Mouse (Mus musculus) ovary, postnatal 14 days (tissue): ENCODE measurements around the gene Gss.

Source experiments
- DNase-seq: peaks from one replicate; pipeline ENCODE4 v3.0.0; 2022; ENCODE audit warnings: low spot score

Gss gene

GRCm38 (mm10) chr2:155592137-155592853 is at the start of gene Gss:
Gss (minus strand) TSS chr2:155592810.
- peak; percentile 100 for DNase-seq

DNA sequence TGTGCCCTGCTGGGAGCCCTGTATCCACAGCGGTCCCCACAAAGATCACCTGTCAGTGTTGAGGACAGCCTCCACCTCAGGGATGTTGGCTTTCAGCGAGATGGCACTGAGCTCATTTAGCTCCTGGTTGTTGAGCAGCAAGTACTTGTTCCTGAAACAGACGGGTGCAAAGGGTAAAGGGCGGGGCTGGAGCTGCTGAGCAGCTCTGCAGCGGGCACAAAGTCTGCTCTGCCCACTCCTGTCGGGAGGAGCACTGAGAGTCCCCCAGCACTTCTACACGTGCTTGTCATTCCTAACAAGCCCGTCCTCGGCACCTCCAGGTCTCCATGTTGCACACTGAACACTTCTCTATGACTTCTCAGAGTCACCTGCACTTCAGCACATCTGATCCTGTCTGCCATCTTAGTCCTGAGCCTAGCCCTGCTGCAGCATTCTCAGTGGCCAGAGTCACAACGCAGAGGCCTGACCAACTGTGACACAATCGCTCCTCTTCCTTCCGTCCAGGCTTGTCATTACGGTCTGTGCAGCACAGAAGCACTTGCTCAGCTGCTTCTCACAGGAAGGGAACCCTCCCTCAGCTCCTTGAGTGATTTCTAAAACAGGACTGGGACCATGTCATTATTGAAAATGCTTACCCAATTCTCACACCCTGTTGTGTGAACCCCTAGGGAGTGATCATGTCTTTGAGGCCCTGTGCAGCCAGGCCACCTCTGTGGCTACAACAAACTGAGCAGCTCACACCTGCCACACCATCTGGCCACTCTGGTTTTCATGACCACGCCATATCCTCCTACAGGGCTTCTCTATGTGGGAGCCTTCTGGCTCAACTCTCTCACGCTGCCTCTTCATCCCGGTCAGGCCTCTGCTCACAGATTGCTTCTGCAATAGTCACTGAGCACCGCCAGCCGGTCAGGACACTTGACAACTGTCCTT is 49.2 kb upstream of the Gss start:
- no peak for DNase-seq

DNA sequence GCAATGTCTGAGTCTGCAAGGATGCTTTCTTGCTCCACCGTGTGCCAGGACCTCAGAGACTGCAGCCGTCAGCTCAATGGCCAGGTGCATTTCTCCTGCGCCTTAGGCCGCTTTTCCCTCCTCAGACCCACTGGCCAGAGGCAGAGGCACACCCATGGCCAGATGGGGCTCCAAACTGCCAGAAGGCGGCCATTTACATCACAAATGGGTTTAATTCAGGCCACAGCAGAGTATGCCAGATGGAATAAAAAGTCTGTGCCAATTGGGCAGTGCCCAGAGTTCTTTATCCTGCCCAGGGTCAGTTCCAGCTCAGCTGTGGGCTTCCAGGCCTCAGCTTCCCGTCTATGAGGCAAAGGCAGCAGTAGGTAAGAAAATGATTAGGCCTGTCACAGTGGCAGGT is 48.0 kb upstream of the Gss start:
- no peak for DNase-seq

GRCm38 (mm10) chr2:155637411-155637810 is 44.8 kb upstream of the Gss start:
- no peak for DNase-seq

DNA sequence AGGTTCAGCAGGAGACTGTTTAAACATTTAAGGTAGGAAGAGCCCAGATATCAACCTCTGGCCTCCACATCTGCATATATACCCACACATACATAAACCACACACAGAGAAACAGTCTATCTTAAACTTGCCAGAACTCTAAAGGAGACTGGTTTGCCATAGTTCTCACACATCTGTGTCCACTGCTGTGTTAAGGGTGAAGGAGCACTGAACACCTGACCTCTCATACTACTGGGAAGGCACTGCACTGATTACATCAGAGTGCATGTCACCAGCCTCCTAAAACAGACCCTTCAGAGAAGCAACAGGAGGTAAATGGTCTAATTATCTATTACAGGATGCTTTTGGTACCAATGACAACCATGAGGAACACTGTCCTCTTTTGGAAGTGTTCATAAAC is 44.3 kb upstream of the Gss start:
- no peak for DNase-seq

DNA sequence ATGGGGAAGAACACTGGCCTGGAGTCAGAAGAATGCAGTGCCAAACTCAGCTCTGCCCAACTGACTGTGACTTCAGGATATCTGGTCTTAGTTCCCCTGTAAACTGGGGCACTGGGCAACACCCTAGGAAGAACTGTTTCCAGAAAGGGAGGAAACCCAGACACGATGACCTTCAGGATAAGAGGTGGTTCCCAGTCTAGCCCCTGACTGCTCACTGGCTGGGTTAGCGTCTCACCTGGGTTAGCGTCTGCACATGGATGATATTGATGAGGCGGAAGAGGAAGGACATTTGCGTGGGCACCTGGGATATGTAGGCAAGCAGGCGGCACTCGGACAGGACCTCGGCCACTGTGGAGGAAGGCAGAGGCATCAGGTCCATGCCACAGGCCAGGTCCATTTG is 43.4 kb upstream of the Gss start:
- no peak for DNase-seq

DNA sequence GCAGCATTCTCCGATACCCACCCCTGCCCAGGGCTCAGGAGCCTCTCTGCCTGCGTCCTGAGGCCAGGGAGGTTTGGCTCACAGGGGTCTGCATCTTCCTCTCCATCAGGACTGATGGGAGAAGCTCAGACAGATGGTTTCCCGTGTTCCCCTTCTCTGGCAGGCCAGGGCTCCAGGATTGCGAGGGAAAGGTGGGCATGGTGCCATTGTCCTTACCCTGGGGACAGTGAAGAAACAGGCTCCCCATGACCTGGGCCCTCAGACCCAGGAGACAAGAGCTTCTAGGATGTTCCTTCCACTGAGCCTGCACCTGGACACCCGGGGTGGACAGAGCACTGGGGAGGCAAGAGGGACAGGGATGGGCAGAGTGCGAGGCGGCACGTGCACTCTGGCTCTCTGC is 42.0 kb upstream of the Gss start:
- no peak for DNase-seq

GRCm38 (mm10) chr2:155633731-155634130 is 41.1 kb upstream of the Gss start:
- no peak for DNase-seq

- DNase-seq, result no peak
Observed at GRCm38 (mm10) chr2:155633121-155633520, 40.5 kb upstream of the Gss start.

DNA sequence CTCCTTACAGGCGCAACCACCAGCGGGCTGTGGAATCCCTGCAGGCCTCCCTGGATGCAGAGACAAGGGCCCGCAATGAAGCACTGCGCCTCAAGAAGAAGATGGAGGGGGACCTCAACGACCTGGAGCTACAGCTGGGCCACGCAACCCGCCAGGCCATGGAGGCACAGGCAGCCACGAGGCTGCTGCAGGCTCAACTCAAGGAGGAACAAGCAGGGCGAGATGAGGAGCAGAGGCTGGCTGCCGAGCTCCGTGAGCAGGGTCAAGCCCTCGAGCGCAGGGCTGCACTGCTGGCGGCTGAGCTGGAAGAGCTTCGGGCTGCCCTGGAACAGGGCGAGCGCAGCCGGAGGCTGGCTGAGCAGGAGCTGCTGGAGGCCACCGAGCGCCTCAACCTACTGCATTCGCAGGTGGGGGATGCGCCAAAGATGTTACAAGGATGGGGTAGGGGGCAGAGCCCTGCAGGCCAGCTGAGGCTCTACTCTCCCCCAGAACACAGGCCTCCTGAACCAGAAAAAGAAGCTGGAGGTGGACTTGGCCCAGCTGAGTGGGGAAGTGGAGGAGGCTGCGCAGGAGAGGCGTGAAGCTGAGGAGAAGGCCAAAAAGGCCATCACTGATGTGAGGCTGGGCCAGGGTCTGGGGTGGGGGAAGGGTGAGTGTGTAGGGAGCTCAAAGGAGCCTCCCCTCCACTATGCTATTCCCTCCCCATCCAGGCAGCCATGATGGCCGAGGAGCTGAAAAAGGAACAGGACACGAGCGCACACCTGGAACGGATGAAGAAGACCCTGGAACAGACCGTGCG is 39.7 kb upstream of the Gss start:
- DNase-seq, result no peak

DNA sequence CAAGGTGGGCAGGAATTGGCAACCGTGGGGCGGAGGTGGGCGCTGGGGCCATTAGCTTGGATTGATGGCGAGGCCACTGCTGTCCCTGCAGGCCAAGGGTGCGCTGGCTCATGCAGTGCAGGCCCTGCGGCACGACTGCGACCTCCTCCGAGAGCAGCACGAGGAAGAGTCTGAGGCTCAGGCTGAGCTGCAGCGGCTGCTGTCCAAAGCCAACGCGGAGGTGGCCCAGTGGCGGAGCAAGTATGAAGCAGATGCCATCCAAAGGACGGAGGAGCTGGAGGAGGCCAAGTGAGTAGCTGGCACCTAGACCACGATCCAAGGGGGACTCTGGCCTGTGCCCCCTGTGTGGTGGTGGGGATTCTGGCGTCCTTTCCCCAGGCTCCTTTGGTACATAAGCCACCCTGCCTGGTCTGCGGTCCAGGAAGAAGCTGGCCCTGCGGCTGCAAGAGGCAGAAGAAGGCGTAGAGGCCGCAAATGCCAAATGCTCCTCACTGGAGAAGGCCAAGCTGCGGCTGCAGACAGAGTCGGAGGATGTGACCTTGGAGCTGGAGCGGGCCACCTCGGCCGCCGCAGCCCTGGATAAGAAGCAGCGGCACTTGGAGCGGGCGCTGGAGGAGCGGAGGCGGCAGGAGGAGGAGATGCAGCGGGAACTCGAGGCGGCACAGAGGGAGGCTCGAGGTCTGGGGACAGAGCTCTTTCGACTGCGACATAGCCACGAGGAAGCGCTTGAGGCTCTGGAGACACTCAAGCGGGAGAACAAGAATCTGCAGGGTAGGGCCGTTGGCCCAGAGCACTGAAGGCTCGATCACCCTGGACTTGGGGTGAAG is 38.2 kb upstream of the Gss start:
- no peak for DNase-seq

DNA sequence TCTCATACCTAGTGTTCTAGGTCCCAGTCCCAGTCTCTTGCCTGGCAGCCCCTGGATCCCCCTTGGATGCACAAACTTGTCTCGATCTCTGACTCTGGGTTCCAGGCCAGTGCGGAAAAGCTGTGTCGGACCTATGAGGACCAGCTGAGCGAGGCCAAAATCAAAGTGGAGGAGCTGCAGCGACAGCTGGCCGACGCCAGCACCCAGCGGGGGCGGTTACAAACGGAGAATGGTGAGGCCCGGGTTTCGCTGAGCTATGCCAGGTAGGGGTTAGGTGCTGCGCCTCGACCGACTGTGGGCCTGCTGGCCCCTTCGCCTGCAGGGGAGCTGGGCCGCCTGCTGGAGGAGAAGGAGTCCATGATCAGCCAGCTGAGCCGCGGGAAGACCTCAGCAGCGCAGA is 37.5 kb upstream of the Gss start:
- DNase-seq, result no peak

- no peak for DNase-seq
Observed at GRCm38 (mm10) chr2:155629231-155629661, 36.6 kb upstream of the Gss start.

DNA sequence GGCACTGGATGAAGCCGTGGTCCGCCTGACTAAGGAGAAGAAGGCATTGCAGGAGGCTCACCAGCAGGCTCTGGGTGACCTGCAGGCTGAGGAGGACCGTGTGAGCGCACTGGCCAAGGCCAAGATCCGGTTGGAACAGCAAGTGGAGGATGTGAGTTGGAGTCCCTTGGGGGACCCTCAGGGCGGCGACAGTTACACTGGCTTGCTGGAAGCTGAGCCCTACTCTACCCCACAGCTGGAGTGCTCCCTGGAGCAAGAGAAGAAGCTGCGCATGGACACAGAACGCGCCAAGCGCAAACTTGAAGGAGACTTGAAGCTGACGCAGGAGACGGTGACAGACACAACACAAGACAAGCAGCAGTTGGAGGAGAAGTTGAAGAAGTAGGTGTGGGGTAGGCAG is 35.9 kb upstream of the Gss start:
- DNase-seq, result no peak

- no peak for DNase-seq
Observed at GRCm38 (mm10) chr2:155628112-155628511, 35.5 kb upstream of the Gss start.

DNA sequence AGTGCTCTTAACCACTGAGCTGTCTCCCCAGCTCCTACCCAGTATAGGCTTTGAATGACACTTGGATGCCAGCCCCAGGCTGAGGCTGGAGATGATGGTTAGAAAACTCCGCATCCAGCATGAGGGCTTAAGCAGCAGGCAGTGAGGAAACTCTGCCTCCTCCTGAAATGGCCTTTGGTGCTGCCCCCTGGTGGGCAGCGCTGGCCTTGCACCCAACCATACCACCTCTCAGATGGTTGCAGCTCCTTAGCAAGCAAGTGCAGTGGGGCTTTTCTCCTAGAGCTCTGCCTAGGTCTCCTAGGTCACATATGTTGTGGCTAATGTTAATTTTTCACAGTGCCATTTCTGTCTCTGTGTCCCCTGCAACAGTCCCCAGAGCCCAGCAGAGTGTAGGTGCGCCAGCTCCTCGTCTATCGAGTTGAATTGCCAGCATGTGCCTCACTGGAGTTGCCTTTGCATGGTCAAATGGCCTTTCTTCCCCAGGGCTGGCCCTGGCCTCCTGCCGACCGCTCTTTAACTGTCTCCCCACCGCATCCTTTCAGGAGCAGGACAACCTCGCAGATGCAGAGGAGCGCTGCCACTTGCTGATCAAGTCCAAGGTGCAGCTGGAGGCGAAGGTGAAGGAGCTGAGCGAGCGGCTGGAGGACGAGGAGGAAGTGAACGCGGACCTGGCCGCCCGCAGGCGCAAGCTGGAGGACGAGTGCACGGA is 34.6 kb upstream of the Gss start:
- DNase-seq, result peak; percentile 72

DNA sequence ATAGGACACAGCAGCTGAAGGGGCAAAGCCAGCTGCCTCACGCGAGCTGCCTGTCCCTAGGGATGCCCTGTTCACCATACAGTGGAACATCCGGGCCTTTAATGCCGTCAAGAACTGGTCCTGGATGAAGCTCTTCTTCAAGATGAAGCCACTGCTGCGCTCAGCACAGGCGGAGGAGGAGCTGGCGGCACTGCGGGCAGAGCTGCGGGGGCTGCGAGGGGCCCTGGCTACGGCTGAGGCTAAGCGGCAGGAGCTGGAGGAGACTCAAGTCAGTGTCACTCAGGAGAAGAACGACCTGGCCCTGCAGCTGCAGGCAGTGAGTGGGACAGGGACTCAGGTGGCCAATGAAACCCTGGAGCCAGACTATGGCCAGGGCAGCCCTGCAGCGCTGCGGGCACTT is 33.7 kb upstream of the Gss start:
- DNase-seq, result no peak

- DNase-seq, result no peak
Observed at GRCm38 (mm10) chr2:155624730-155625129, 32.1 kb upstream of the Gss start.

DNA sequence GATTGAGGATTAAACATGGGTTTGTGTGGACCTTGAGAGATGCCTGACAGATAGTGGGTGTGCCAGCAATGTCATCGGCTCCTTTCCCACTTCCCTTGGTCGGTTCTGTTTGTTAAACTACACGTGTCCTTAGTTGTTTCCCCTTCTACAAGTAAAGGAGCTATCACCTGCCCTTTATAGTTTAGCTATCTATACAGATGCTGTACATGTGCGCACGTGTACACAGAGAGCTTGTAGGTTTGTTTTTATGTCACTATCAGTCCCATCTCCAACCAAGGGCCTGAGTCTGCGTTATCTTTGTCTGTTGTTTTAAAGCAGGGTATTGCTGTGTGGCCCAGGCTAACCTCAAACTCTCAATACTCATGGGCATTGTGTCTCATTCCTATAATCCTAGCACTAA is 31.4 kb upstream of the Gss start:
- DNase-seq, result no peak

GRCm38 (mm10) chr2:155622606-155623005 is 30.0 kb upstream of the Gss start:
- DNase-seq, result no peak

- peak; percentile 94 for DNase-seq
Observed at GRCm38 (mm10) chr2:155619817-155620216, 27.2 kb upstream of the Gss start.
